Mouse (Mus musculus): ENCODE results near the gene Bach1. TPM values are rescaled to one million over a fixed set of nuclear protein-coding genes. Genes with fewer than 3 reads are reported as not detected.

Bach1 gene
- polyA plus RNA-seq, 1 experiment from 2014 or later: 13.7 TPM

Other genes with a start within 250 kb of the Bach1 start
- gene Usp16, start 244.2 kb upstream of the Bach1 start, polyA plus RNA-seq (2015; fragmentation: Nextera tagmentation; extraction: Ambion mirVana): 41.7 and 42.2 TPM in 2 replicates
- gene Cct8, start 203.1 kb upstream of the Bach1 start, polyA plus RNA-seq (2015; fragmentation: Nextera tagmentation; extraction: Ambion mirVana): 389 and 416 TPM in 2 replicates
- gene Map3k7cl, start 145.6 kb upstream of the Bach1 start, polyA plus RNA-seq (2015; fragmentation: Nextera tagmentation; extraction: Ambion mirVana): 0.73 and 0.94 TPM in 2 replicates

Data from stomach, embryonic 15.5 days (tissue).